Mouse (Mus musculus) activated CD4-positive, CD25-positive, alpha-beta regulatory T cell (primary cell): Measurements from ENCODE around the gene Zfp446. TPM values are rescaled to one million over a fixed set of nuclear protein-coding genes. Genes with fewer than 3 reads are reported as not detected.

Experiments
- polyA plus RNA-seq, 2 experiments: library from polyadenylated mRNA; unstranded; fragments of 100-300 nt; shearing (Covaris generic); gene quantifications; one replicate each; pipeline ENCODE4 v1.2.1; 2017

The Zfp446 gene
- polyA plus RNA-seq, result 1 to 10 TPM; 6.5 to 7.0 TPM

DNA sequence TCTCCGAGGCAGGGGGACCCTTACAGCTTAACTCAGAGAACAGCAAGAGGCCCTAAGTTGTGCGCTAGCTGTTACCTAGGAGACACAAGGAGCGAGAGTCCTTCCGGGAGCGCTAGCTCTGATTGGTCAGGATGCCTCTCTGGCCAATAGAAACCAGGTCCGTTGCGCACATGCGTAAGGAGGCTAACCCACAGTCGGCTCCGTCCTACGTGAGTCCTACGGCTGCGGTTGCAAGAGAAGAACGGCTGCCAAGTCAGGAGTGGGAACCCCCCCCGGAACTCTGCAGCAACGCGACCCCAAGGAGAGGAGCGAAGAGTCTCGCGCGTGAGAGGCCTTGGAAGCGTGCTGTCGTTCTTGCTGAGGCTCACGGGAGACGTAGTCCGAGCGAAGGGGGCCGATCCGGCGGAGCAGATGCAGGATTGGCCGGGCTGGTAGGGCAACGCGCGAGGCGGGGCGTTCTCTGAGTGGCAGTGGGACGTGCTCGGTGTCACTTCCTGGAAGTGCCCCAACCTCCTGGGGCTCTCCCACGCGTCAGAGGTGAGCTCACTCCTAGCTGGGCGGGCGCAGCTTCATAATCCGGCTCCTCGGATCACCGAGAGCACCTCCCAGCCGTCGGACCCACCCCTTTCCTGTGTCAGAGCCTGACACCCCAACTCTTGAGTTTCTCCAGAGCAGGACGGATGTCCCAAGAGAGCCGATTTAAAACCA is at the start of gene Zfp446:
TSS of gene Zfp446 (plus strand) at position 167 of the 708 bp plus-strand sequence.

GRCm38 (mm10) chr7:12965678-12966091 is 12.0 kb upstream of the Zfp446 start, which contains the start of gene Zfp324:
TSS of gene Zfp324 (plus strand) at chr7:12965838.

GRCm38 (mm10) chr7:12998053-12998452 is 20.4 kb downstream of the Zfp446 start, which contains the start of gene Slc27a5:
TSS of gene Slc27a5 (minus strand) at chr7:12998192.

GRCm38 (mm10) chr7:12998851-12999250 is 21.2 kb downstream of the Zfp446 start, which contains the start of gene Trim28:
TSS of gene Trim28 (plus strand) at chr7:12999114.

DNA sequence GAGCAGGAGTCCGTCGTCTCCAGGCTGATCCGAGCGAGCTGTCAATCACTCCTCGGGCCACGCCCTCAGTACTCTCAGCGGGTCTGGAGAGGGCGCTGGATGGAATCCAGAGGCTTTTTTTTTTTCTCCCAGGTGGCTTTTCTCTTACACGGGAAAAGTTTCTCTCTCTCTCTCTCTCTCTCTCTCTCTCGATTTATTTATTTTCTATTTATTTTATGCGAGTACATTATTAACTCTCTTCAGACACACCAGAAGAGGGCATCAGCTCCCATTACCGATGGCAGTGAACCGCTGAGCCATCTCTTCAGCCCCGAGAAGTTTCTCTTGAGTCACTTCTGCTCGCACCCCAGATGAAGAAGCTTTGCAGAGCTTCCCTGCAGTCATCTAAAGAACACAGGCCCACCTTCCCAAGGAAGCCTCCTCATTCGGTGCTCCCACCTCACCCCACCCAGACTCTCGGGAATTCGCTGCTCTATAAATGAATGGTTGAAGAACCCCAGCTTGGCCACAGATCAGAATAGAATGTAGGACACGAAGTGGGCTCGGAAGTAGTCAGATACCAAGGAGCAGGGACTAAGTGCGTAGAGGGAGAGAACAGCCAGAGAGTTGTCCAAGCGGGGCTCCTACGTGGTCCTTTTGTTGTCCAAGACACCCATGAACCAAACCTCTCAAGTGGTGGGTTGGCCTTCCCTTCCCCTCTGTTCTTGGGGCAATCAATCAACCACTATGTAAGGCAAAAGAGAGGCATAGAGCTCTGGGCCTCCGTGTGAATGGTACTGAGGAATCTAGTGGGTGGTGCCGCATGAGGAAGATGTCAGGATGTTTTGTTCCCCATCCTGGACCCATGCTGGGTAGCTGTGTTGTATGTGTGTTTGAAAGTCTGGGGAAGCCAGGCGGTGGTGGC is 32.6 kb downstream of the Zfp446 start, which contains the start of gene Zbtb45:
TSS of gene Zbtb45 (minus strand) at position 30 of the 904 bp plus-strand sequence.

GRCm38 (mm10) chr7:13034148-13034977 is 56.7 kb downstream of the Zfp446 start, which contains the start of gene Chmp2a:
TSS of gene Chmp2a (minus strand) at chr7:13034807.

Other genes with a start within 250 kb of the Zfp446 start
- under 1 TPM in 1 of 2 experiments, not detected in 1; 0.14 TPM for gene Vmn2r56, start 242.8 kb upstream of the Zfp446 start, polyA plus RNA-seq
- gene Zscan18, start 174.2 kb upstream of the Zfp446 start, polyA plus RNA-seq, result 1 to 10 TPM in 1 of 2 experiments, under 1 TPM in 1; 0.31 to 1.8 TPM
- gene Zfp329, start 159.0 kb upstream of the Zfp446 start, polyA plus RNA-seq, result 10 to 100 TPM; 13.2 to 14.9 TPM
- 10 to 100 TPM; 47.8 to 63.7 TPM for gene Zfp110, start 143.1 kb upstream of the Zfp446 start, polyA plus RNA-seq
- 1 to 10 TPM; 3.3 to 4.0 TPM for gene Zfp128, start 96.7 kb upstream of the Zfp446 start, polyA plus RNA-seq
- 10 to 100 TPM; 10.0 to 10.3 TPM for gene Zscan22, start 80.0 kb upstream of the Zfp446 start, polyA plus RNA-seq
- 1,000 to 10,000 TPM in 1 of 2 experiments, 100 to 1,000 TPM in 1; 744 to 1,333 TPM for gene Rps5, start 55.6 kb upstream of the Zfp446 start, polyA plus RNA-seq
- under 1 TPM; 0.12 to 0.27 TPM for gene Rnf225, start 50.4 kb upstream of the Zfp446 start, polyA plus RNA-seq
- 1 to 10 TPM; 5.5 to 6.0 TPM for gene Zfp324, start 12.0 kb upstream of the Zfp446 start, polyA plus RNA-seq
- under 1 TPM; 0.12 to 0.55 TPM for gene Slc27a5, start 20.3 kb downstream of the Zfp446 start, polyA plus RNA-seq
- 100 to 1,000 TPM in 1 of 2 experiments, 10 to 100 TPM in 1; 94.6 to 147 TPM for gene Trim28, start 21.3 kb downstream of the Zfp446 start, polyA plus RNA-seq
- gene Zbtb45, start 32.2 kb downstream of the Zfp446 start, polyA plus RNA-seq, result 10 to 100 TPM; 23.0 to 27.9 TPM
- 100 to 1,000 TPM; 252 to 275 TPM for gene Chmp2a, start 57.0 kb downstream of the Zfp446 start, polyA plus RNA-seq
- gene Ube2m, start 60.4 kb downstream of the Zfp446 start, polyA plus RNA-seq, result 100 to 1,000 TPM; 185 to 192 TPM
- gene Mzf1, start 76.9 kb downstream of the Zfp446 start, polyA plus RNA-seq, result under 1 TPM; 0.30 to 0.39 TPM
- not detected for gene Vmn1r85, start 117.3 kb downstream of the Zfp446 start, polyA plus RNA-seq
- under 1 TPM; 0.04 to 0.17 TPM for gene Vmn1r86, start 142.1 kb downstream of the Zfp446 start, polyA plus RNA-seq
- under 1 TPM in 1 of 2 experiments, not detected in 1; 0.15 TPM for gene Vmn1r87, start 162.3 kb downstream of the Zfp446 start, polyA plus RNA-seq
- under 1 TPM; 0.02 to 0.05 TPM for gene Vmn1r88, start 181.7 kb downstream of the Zfp446 start, polyA plus RNA-seq
- gene Vmn1r89, start 235.2 kb downstream of the Zfp446 start, polyA plus RNA-seq, result not detected